In genomic region chr9:62536655-62537631, GRCm38 (mm10) we compare ENCODE assay signal across 8 mouse cellular contexts. TPM values are rescaled to one million over a fixed set of nuclear protein-coding genes. Genes with fewer than 3 reads are reported as not detected.
DNase-seq lines count a peak whose midpoint lies in the region; ATAC-seq and TF ChIP-seq lines count a peak whose summit lies in the region.

Coro2b (minus strand) TSS chr9:62537044.

- no peaks in the 10 kb centered on the region for H3K36me3 ChIP-seq in forebrain, embryonic 14.5 days (ENCODE audit: control insufficient read depth, insufficient read depth, low read length)
- H3K36me3 ChIP-seq in liver, postnatal 0 days (replicated peaks; ENCODE audit: insufficient read depth, low read length): no peaks in the 10 kb centered on the region

- TF ChIP-seq EP300 in liver, postnatal 0 days (IDR thresholded peaks at IDR 0.05; ENCODE audit: low read depth): no peak

- TF ChIP-seq CTCF in brain, embryonic 14.5 days (IDR thresholded peaks at IDR 0.05; ENCODE audit: borderline replicate concordance, extremely low read depth, insufficient read depth, insufficient read length): peak; percentile 26; the same call in 1 of the 2 replicates
- peak; percentile 42 for TF ChIP-seq CTCF in liver, postnatal 0 days (IDR thresholded peaks at IDR 0.05; ENCODE audit: low read depth)

- 1% methylated on average over 58 of the region's 74 CpGs for WGBS in forebrain, embryonic 14.5 days
- 4% methylated on average over 37 of the region's 74 CpGs for WGBS in liver, postnatal 0 days (ENCODE audit: insufficient replicate concordance)

- peak within 1 kb of the TSS; percentile 98 for H3K9ac ChIP-seq in forebrain, embryonic 14.5 days (ENCODE audit: low read length)
- H3K9ac ChIP-seq in liver, postnatal 0 days (replicated peaks): peak within 1 kb of the TSS; percentile 41

- peak within 1 kb of the TSS; percentile 96 for H3K27ac ChIP-seq in forebrain, embryonic 14.5 days (ENCODE audit: low read depth, low read length)
- H3K27ac ChIP-seq in liver, postnatal 0 days (ENCODE audit: low read depth): no peak within 1 kb of the TSS

- peak; percentile 51 for ATAC-seq in forebrain, embryonic 14.5 days
- ATAC-seq in liver, postnatal 0 days: peak; percentile 25; the same call in 1 of the 2 replicates

- peak; percentile 69 for TF ChIP-seq POLR2A in brain, embryonic 14.5 days (IDR thresholded peaks at IDR 0.05; ENCODE audit: borderline replicate concordance, extremely low read depth, insufficient read depth, insufficient read length, poor library complexity, severe bottlenecking)

- H3K4me1 ChIP-seq in forebrain, embryonic 14.5 days (ENCODE audit: control insufficient read depth, insufficient read depth, low read length): peaks cover 74% of the 10 kb centered on the region
- H3K4me1 ChIP-seq in liver, postnatal 0 days (ENCODE audit: insufficient read depth): peaks cover 6% of the 10 kb centered on the region

- peak within 1 kb of the TSS; percentile 75 for H3K4me3 ChIP-seq in forebrain, embryonic 14.5 days (ENCODE audit: low read depth, low read length)
- H3K4me3 ChIP-seq in liver, postnatal 0 days (ENCODE audit: low read depth, low read length): peak within 1 kb of the TSS; percentile 48

- H3K9me3 ChIP-seq in forebrain, embryonic 14.5 days (replicated peaks; ENCODE audit: control insufficient read depth, low read length): no peaks in the 10 kb centered on the region
- H3K9me3 ChIP-seq in liver, postnatal 0 days (ENCODE audit: low read length): no peaks in the 10 kb centered on the region

- peak; percentile 44 for DNase-seq in ES-CJ7 (ENCODE audit: low read depth, low spot score)
- peak; percentile 83 for DNase-seq in brain, embryonic 14.5 days (ENCODE audit: low read depth)
- peak; percentile 83 for DNase-seq in forebrain, embryonic 14.5 days (ENCODE audit: low spot score)
- DNase-seq in heart, postnatal 14 days: peak; percentile 79 to 87
- peak; percentile 80 to 87 for DNase-seq in kidney, postnatal 36 days
- DNase-seq in liver, postnatal 0 days: peak; percentile 54
- DNase-seq in retina, embryonic 14.5 days (ENCODE audit: low spot score): peak; percentile 80
- DNase-seq in urinary bladder, adult 2 months (ENCODE audit: low spot score): peak; percentile 50

- intact Hi-C loops in heart, postnatal 14 days (cut with DNase I): loop anchor here (1.0 kb wide), 1 partner anchor 67 kb away; no protein-coding TSS in a partner anchor

- peak within 1 kb of the TSS; percentile 84 for H3K4me2 ChIP-seq in forebrain, embryonic 14.5 days (ENCODE audit: low read length)
- H3K4me2 ChIP-seq in liver, postnatal 0 days (ENCODE audit: low read depth, low read length): peak within 1 kb of the TSS; percentile 73

- no peaks in the 10 kb centered on the region for H3K27me3 ChIP-seq in forebrain, embryonic 14.5 days (replicated peaks; ENCODE audit: control insufficient read depth, insufficient read depth, low read length)
- peaks cover 24% of the 10 kb centered on the region for H3K27me3 ChIP-seq in liver, postnatal 0 days (ENCODE audit: insufficient read depth, low read length)

RNA-seq across cellular contexts. Expression of gene Coro2b, which starts in this region (rescaled TPM):
- 67.4 and 92.7 TPM in 2 replicates for polyA plus RNA-seq in brain, embryonic 14.5 days (2012; rRNA removed)
- polyA plus RNA-seq in forebrain, embryonic 14.5 days (2014; fragmentation: Nextera tagmentation; extraction: Ambion mirVana): 29.0 and 33.2 TPM in 2 replicates
- 10 to 100 TPM; 15.7 to 16.5 TPM for total RNA-seq in heart, postnatal 14 days (2021)
- polyA plus RNA-seq in liver, postnatal 0 days (2015; fragmentation: Nextera tagmentation; extraction: Ambion mirVana): 0.87 and 0.89 TPM in 2 replicates
- 4.9 and 7.9 TPM in 2 replicates for polyA plus RNA-seq in urinary bladder, adult 2 months (2012; rRNA removed)

Comparison
In these comparisons a context has a peak if more than half of its experiments do, and no peak if none do; other contexts are left out.
1. Peak in DNase-seq, ATAC-seq, H3K4me3 ChIP-seq, H3K9ac ChIP-seq and H3K4me2 ChIP-seq in liver, postnatal 0 days; RNA of the gene not detected or under 1 TPM.